Mouse (Mus musculus) forebrain, embryonic 14.5 days (tissue): ENCODE data around the gene Lipk. TPM values are rescaled to one million over a fixed set of nuclear protein-coding genes. Genes with fewer than 3 reads are reported as not detected.
A peak's percentile ranks its signal among the peaks of the same experiment; 100 is the strongest.

Experiments used
- ATAC-seq: fragments of 200-750 bp; cut with Nextera tagmentation; 2 replicates; pipeline ENCODE4 v1.8.0; 2017; ENCODE audit warnings: mild to moderate bottlenecking, moderate library complexity
- DNase-seq: peaks from one replicate; pipeline ENCODE4 v3.0.0-alpha.2; 2015; ENCODE audit warnings: low spot score
- H3K27ac ChIP-seq: fragments of 300-500 bp; sonication (generic); 2 replicates; pipeline ENCODE4 v1.5.1; 2014; ENCODE audit warnings: low read depth, mild to moderate bottlenecking, control low read depth, low read length, moderate library complexity
- H3K27me3 ChIP-seq: fragments of 300-500 bp; sonication (generic); replicated peaks from 2 replicates; pipeline ENCODE4 v1.6.1; 2014; ENCODE audit warnings: low read length, control low read depth, mixed read lengths; ENCODE audit not compliant: control insufficient read depth, insufficient read depth
- H3K36me3 ChIP-seq: fragments of 300-500 bp; sonication (generic); 2 replicates; pipeline ENCODE4 v1.6.1; 2014; ENCODE audit warnings: low read length, control low read depth; ENCODE audit not compliant: control insufficient read depth, insufficient read depth
- H3K4me1 ChIP-seq: fragments of 300-500 bp; sonication (generic); 2 replicates; pipeline ENCODE4 v1.6.1; 2014; ENCODE audit warnings: antibody characterized with exemption, low read length, control low read depth; ENCODE audit not compliant: control insufficient read depth, insufficient read depth
- H3K4me2 ChIP-seq: fragments of 300-500 bp; sonication (generic); 2 replicates; pipeline ENCODE4 v1.6.1; 2014; ENCODE audit warnings: mild to moderate bottlenecking, control low read depth, low read length
- H3K4me3 ChIP-seq: fragments of 300-500 bp; sonication (generic); 2 replicates; pipeline ENCODE4 v1.5.1; 2014; ENCODE audit warnings: low read depth, low read length, control low read depth
- H3K9ac ChIP-seq: fragments of 300-500 bp; sonication (generic); 2 replicates; pipeline ENCODE4 v1.6.1; 2014; ENCODE audit warnings: mild to moderate bottlenecking, low read length, control low read depth, moderate library complexity
- H3K9me3 ChIP-seq: fragments of 300-500 bp; sonication (generic); replicated peaks from 2 replicates; pipeline ENCODE4 v1.6.1; 2016; ENCODE audit warnings: low read length, control low read depth, mixed read lengths; ENCODE audit not compliant: control insufficient read depth
- WGBS: fragments of 180-500 bp; shearing (Covaris S2); extraction: QIAGEN DNeasy Blood & Tissue Kit; methylation state at CpG from one replicate; pipeline ENCODE4 v1.1.7; 2014; 5-methylcytosine and 5-hydroxymethylcytosine counted together
- polyA plus RNA-seq: library from polyadenylated mRNA; unstranded; fragments of >200 nt; fragmentation: Nextera tagmentation; extraction: Ambion mirVana; gene quantifications from 2 replicates; pipeline ENCODE4 v1.2.1, GENCODE M21; 2014

Gene Lipk
- polyA plus RNA-seq, 1 experiment from 2014 or later, result not detected

DNA sequence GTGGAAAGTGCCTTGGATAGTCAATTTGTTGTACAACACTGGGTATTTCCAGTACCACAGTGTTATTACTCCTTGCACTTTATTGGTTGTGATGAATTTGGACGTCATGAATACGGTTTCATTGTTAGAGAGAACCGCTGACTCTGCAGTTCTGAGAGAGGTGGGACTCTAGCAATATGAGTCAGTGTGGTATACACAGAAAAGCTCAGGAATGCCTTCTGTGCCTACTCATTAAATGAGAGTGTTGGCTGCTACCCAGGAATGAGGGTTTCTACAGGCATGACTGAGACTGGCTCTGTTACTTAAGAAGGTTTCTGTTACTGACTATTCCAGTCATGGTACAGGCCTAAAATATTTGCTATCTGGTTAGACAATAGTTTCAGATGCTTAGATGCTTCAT lies 43.4 kb downstream of the Lipk start:
- no peaks in the 10 kb centered on the region for H3K4me1 ChIP-seq
- H3K9ac ChIP-seq, result no peak overlapping the region
- DNase-seq (peak; percentile 10), ATAC-seq (no peak)
- H3K9me3 ChIP-seq, result no peaks in the 10 kb centered on the region
- no peak overlapping the region for H3K4me3 ChIP-seq
- H3K27me3 ChIP-seq, result no peaks in the 10 kb centered on the region
- H3K36me3 ChIP-seq, result no peaks in the 10 kb centered on the region
- H3K4me2 ChIP-seq, result no peak overlapping the region
- WGBS, result 84% methylated on average over 3 of the region's 3 CpGs
- H3K27ac ChIP-seq, result no peak overlapping the region

DNA sequence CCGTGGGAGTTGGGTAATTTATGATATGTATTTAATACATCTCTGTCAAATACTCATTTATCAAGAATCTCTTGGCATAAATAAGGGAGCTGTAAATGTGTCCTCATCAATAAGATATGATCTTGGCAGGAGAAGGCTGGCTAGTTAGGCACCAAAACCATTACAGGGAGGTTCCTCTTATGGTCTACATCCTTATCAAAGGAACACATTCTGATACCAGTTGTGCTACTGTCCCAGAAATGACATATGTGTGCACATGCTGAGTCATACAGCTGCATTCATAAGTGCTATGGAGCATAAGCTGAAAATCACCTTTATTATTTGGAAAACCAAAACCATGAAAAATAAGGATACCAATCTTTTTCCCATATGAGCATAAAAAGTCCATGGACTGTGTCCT lies 55.5 kb downstream of the Lipk start:
- WGBS, result 58% methylated on average over 1 of the region's 1 CpGs
- DNase-seq (no peak), ATAC-seq (no peak)
- Histone ChIP-seq H3K36me3 (no peaks in the 10 kb centered on the region), H3K4me1 (no peaks in the 10 kb centered on the region), H3K27me3 (no peaks in the 10 kb centered on the region), H3K4me2 (no peak overlapping the region), H3K27ac (no peak overlapping the region), H3K9me3 (no peaks in the 10 kb centered on the region), H3K4me3 (no peak overlapping the region), H3K9ac (no peak overlapping the region)

DNA sequence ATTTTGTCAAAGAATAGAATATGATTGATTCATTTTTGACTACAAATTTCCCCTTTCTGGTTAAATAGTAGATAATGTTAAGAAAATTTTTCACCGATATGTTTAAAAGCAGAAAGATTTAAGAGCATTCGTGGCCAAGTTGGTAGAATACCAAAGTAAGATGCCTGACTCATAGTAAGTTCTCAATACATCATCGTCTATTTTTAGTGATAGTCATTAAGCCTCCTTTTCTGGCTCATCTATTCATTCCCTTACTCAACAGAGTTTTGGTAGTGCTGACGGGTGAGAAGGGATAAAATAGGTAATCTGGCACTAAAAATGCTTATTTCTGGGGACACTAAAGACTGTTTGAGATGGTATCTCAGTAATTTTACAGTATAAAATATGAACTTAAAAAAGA lies 56.0 kb downstream of the Lipk start:
- no peaks in the 10 kb centered on the region for H3K9me3 ChIP-seq
- WGBS, result 85% methylated on average over 4 of the region's 4 CpGs
- H3K36me3 ChIP-seq, result no peaks in the 10 kb centered on the region
- no peaks in the 10 kb centered on the region for H3K27me3 ChIP-seq
- no peak overlapping the region for H3K4me2 ChIP-seq
- H3K4me1 ChIP-seq, result no peaks in the 10 kb centered on the region
- H3K27ac ChIP-seq, result no peak overlapping the region
- H3K9ac ChIP-seq, result no peak overlapping the region
- no peak for DNase-seq
- no peak overlapping the region for H3K4me3 ChIP-seq
- ATAC-seq, result no peak

DNA sequence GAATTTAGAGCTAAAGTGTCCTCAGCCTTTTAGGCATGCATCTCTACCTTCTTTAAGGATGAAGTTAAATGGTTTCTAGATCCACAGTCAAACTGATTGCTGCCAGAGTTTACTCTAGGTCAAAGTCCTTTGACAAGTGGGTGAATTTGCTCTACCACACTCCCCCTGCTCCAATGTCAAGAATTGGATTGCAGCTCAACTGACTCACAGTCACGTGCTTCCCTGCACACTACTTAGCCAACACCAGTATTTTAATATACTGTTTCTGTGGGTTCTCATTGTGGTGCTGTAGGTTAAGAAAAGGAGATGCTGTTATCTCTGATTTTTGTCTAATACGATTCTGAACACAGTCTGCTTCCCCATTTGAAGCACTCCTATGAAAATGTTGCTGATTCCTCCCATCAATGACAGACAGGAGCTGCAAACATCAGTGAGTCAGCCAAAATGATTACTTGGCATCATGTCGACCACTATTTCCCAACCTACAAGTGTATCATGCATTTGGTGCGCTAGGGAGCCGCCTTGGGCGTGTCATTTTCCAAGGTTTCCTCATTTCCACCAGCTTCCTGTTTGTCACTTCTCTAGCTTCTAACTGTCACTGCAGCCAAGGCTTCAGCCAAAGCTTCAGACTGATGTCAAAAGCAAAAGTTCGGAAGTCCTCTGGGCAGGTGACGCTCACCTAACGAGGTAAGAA lies 58.8 kb downstream of the Lipk start, which contains the start of gene Lipn:
Gene Lipn (plus strand): TSS at position 580 of the 694 bp plus-strand sequence.
- DNase-seq, result no peak
- ATAC-seq, result no peak
- WGBS, result 91% methylated on average over 9 of the region's 9 CpGs

DNA sequence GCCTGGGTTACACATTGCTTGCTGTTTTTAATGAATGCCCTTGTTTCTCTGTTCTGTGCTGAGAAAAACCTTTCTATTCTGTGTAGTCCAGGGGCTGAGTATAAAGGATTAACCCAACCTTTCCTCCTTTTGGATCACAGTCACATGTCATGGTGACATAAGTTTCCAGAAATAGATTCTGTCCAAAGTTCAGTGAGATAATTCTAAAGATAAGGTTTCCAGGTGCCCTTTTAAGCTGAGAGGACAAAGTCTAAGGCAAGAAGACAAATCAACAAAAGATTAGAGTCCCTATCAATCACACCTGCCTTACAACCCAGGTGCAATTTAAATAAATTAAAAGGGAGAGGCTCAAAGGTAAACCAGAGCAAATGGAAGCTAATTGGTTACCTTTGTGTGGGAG lies 66.1 kb downstream of the Lipk start:
- H3K4me2 ChIP-seq, result no peak overlapping the region
- no peaks in the 10 kb centered on the region for H3K27me3 ChIP-seq
- H3K36me3 ChIP-seq, result no peaks in the 10 kb centered on the region
- H3K4me3 ChIP-seq, result no peak overlapping the region
- no peaks in the 10 kb centered on the region for H3K9me3 ChIP-seq
- DNase-seq (no peak), ATAC-seq (no peak)
- no peaks in the 10 kb centered on the region for H3K4me1 ChIP-seq
- H3K9ac ChIP-seq, result no peak overlapping the region
- no peak overlapping the region for H3K27ac ChIP-seq

More for the DNA sequence above, 58.8 kb downstream of the Lipk start, which contains the start of gene Lipn:
- no peak within 1 kb of the TSS for H3K9ac ChIP-seq
- no peaks in the 10 kb centered on the region for H3K4me1 ChIP-seq
- no peak within 1 kb of the TSS for H3K4me2 ChIP-seq
- no peaks in the 10 kb centered on the region for H3K36me3 ChIP-seq
- no peak within 1 kb of the TSS for H3K4me3 ChIP-seq
- H3K27ac ChIP-seq, result no peak within 1 kb of the TSS
- no peaks in the 10 kb centered on the region for H3K27me3 ChIP-seq
- no peaks in the 10 kb centered on the region for H3K9me3 ChIP-seq

DNA sequence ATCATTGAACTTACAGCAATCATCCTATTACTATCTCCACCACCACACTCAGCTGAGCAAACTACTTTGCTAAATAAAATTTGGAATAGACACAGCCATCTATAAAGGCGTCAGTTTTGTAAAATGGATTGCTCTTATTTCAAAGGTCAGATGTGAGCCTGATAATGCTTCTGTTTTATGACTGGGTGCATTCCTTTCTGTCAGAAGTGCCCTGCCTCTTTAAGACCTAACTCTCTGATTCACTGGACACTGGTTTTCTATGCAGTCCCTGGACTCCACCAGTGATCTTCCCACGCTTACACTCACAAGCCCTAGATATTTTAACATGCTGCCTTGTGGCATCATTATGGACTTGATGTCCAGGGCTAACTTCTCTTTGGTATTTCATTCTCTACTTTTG lies 70.0 kb downstream of the Lipk start:
- no peak overlapping the region for H3K4me3 ChIP-seq
- DNase-seq, result no peak
- H3K27me3 ChIP-seq, result no peaks in the 10 kb centered on the region
- H3K4me1 ChIP-seq, result no peaks in the 10 kb centered on the region
- no peak overlapping the region for H3K27ac ChIP-seq
- H3K36me3 ChIP-seq, result no peaks in the 10 kb centered on the region
- H3K9me3 ChIP-seq, result no peaks in the 10 kb centered on the region
- ATAC-seq, result no peak
- H3K9ac ChIP-seq, result no peak overlapping the region
- H3K4me2 ChIP-seq, result no peak overlapping the region
- 88% methylated on average over 2 of the region's 2 CpGs for WGBS

DNA sequence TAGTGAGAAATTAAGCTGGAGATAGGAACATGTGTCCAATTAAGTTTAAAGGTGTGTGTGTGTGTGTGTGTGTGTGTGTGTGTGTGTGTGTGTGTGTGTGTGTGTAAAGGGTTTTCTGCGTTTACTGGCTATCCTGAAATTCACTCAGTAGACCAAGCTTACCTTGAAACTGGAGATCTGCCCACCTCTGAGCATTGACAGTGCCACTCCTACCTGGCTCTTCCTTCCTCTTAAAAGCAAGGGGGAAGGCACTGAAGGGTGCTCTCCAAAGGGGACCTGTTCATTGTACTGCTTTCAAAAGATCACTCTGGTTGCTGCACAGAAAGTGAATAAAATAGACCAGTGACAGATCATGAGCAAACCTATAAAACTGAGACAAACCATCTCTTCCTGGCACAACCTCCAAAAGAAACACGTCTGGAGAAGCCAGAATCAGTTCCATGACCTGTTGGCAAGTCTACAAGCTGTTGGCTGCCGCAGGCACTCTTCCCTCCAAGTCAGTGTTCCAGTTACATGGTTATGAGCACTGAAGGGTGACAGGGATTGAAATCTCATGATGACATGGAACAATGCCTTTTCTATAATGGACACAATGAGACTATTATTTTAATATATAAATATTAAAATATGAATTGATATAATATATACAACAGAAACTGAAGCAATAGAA lies 81.1 kb downstream of the Lipk start:
- ATAC-seq, result no peak
- no peak for DNase-seq
- H3K4me1 ChIP-seq, result no peaks in the 10 kb centered on the region
- no peaks in the 10 kb centered on the region for H3K27me3 ChIP-seq
- no peak overlapping the region for H3K9ac ChIP-seq
- H3K27ac ChIP-seq, result no peak overlapping the region
- H3K4me3 ChIP-seq, result no peak overlapping the region
- 78% methylated on average over 3 of the region's 3 CpGs for WGBS
- H3K36me3 ChIP-seq, result no peaks in the 10 kb centered on the region
- no peak overlapping the region for H3K4me2 ChIP-seq
- no peaks in the 10 kb centered on the region for H3K9me3 ChIP-seq

DNA sequence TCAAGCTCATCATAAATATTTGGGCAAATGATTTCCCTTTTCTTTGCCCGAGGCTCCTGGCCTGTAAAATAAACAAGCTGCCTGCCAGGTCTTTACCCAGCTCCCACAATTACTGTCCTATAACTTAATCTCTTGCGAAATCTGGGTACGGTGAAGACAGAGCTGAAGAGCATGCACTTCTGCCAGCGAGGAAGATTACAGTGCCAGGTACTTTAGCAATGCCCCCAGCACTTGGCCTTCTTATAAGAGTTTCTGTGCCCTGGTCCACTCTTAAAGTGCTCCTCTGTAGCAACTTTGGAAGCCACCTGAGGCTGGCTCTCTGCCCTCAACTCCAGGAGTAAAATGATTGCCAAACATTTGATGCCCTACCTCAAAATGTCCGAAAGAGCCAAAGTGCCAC lies 87.3 kb downstream of the Lipk start:
- Histone ChIP-seq H3K4me1 (no peaks in the 10 kb centered on the region), H3K4me3 (no peak overlapping the region), H3K9me3 (no peaks in the 10 kb centered on the region), H3K9ac (no peak overlapping the region), H3K27me3 (no peaks in the 10 kb centered on the region), H3K27ac (no peak overlapping the region), H3K36me3 (no peaks in the 10 kb centered on the region), H3K4me2 (no peak overlapping the region)
- WGBS, result 84% methylated on average over 5 of the region's 5 CpGs
- ATAC-seq (no peak), DNase-seq (no peak)

DNA sequence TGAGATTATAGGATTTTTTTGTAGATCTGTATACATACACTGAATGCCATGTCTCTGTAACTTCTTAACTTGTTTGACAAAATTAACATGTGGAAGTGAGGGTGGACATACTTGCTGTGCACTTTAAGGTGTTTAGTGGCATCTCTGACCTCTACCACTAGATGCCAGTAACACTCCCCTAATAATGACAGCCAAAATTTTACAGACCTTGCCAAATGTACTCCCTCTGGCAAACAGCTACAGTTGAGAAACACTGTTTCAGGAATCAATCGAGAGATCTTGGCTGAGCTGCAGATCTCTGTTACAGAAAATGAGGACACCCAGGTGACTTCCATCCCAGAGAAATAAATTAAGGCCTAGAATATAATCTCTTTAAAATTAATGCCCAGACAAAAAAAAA lies 88.1 kb downstream of the Lipk start:
- no peaks in the 10 kb centered on the region for H3K27me3 ChIP-seq
- no peak overlapping the region for H3K4me3 ChIP-seq
- no peaks in the 10 kb centered on the region for H3K4me1 ChIP-seq
- H3K4me2 ChIP-seq, result no peak overlapping the region
- 72% methylated on average over 1 of the region's 1 CpGs for WGBS
- no peak overlapping the region for H3K9ac ChIP-seq
- no peak for DNase-seq
- no peak overlapping the region for H3K27ac ChIP-seq
- H3K9me3 ChIP-seq, result no peaks in the 10 kb centered on the region
- no peak for ATAC-seq
- no peaks in the 10 kb centered on the region for H3K36me3 ChIP-seq
